Mouse (Mus musculus) kidney, embryonic 15.5 days (tissue): ENCODE results near the gene Clip1. TPM values are rescaled to one million over a fixed set of nuclear protein-coding genes. Genes with fewer than 3 reads are reported as not detected.

Experiments
- ATAC-seq: fragments of 200-750 bp; cut with Nextera tagmentation; replicated peaks from 2 replicates; pipeline ENCODE4 v1.8.0; 2017; ENCODE audit warnings: moderate TSS enrichment; ENCODE audit not compliant: low FRiP score
- H3K27ac ChIP-seq: fragments of 300-500 bp; sonication (generic); 2 replicates; pipeline ENCODE4 v1.5.1; 2015; ENCODE audit warnings: mild to moderate bottlenecking, inconsistent platforms
- H3K27me3 ChIP-seq: fragments of 300-500 bp; sonication (generic); 2 replicates; pipeline ENCODE4 v1.6.1; 2015; ENCODE audit warnings: inconsistent platforms
- H3K36me3 ChIP-seq: fragments of 300-500 bp; sonication (generic); 2 replicates; pipeline ENCODE4 v1.6.1; 2015; ENCODE audit warnings: inconsistent platforms
- H3K4me1 ChIP-seq: fragments of 300-500 bp; sonication (generic); 2 replicates; pipeline ENCODE4 v1.6.1; 2015; ENCODE audit warnings: inconsistent platforms
- H3K4me2 ChIP-seq: fragments of 300-500 bp; sonication (generic); 2 replicates; pipeline ENCODE4 v1.6.1; 2015; ENCODE audit warnings: moderate library complexity, mild to moderate bottlenecking, inconsistent platforms
- H3K4me3 ChIP-seq: fragments of 300-500 bp; sonication (generic); replicated peaks from 2 replicates; pipeline ENCODE4 v1.5.1; 2015; ENCODE audit warnings: mild to moderate bottlenecking, inconsistent platforms
- H3K9ac ChIP-seq: fragments of 300-500 bp; sonication (generic); 2 replicates; pipeline ENCODE4 v1.6.1; 2015; ENCODE audit warnings: mild to moderate bottlenecking, inconsistent platforms
- H3K9me3 ChIP-seq: fragments of 300-500 bp; sonication (generic); replicated peaks from 2 replicates; pipeline ENCODE4 v1.6.1; 2016; ENCODE audit warnings: inconsistent platforms
- WGBS: fragments of 180-500 bp; shearing (Covaris S2); methylation state at CpG from one replicate; pipeline ENCODE4 v1.1.7; 2015; ENCODE audit warnings: mixed read lengths; 5-methylcytosine and 5-hydroxymethylcytosine counted together
- polyA plus RNA-seq: library from polyadenylated mRNA; unstranded; fragments of >200 nt; fragmentation: Nextera tagmentation; extraction: Ambion mirVana; gene quantifications from 2 replicates; pipeline ENCODE4 v1.2.1, GENCODE M21; 2015

Gene Clip1
- polyA plus RNA-seq, 1 experiment from 2014 or later: 34.1 TPM

GRCm38 (mm10) chr5:123580043-123580442 is 104.4 kb downstream of the Clip1 start:
- Histone ChIP-seq H3K36me3 (peaks cover 58% of the 10 kb centered on the region), H3K9ac (no peak overlapping the region), H3K9me3 (no peaks in the 10 kb centered on the region), H3K27me3 (no peaks in the 10 kb centered on the region), H3K4me3 (no peak overlapping the region), H3K4me1 (no peaks in the 10 kb centered on the region), H3K27ac (no peak overlapping the region), H3K4me2 (no peak overlapping the region)
- no peak for ATAC-seq
- WGBS: 86% methylated on average over 6 of the region's 6 CpGs

GRCm38 (mm10) chr5:123576696-123577095 is 107.7 kb downstream of the Clip1 start:
- no peak for ATAC-seq

GRCm38 (mm10) chr5:123573362-123573761 is 111.1 kb downstream of the Clip1 start:
- 0 out of 2 replicates have a peak, but pooled peaks have one; percentile 19 for ATAC-seq
- H3K36me3 ChIP-seq: peaks cover 22% of the 10 kb centered on the region
- H3K9ac ChIP-seq: no peak overlapping the region
- no peaks in the 10 kb centered on the region for H3K9me3 ChIP-seq
- peaks cover 11% of the 10 kb centered on the region for H3K4me1 ChIP-seq
- WGBS: 67% methylated on average over 8 of the region's 8 CpGs
- no peaks in the 10 kb centered on the region for H3K27me3 ChIP-seq
- peak overlapping the region; percentile 88 for H3K4me2 ChIP-seq
- no peak overlapping the region for H3K27ac ChIP-seq
- peak overlapping the region; percentile 82 for H3K4me3 ChIP-seq

More at GRCm38 (mm10) chr5:123576696-123577095, 107.7 kb downstream of the Clip1 start:
- no peak overlapping the region for H3K4me3 ChIP-seq
- no peaks in the 10 kb centered on the region for H3K27me3 ChIP-seq
- WGBS: 85% methylated on average over 3 of the region's 3 CpGs
- no peak overlapping the region for H3K27ac ChIP-seq
- H3K36me3 ChIP-seq: peaks cover 40% of the 10 kb centered on the region
- peaks cover 7% of the 10 kb centered on the region for H3K4me1 ChIP-seq
- H3K9ac ChIP-seq: no peak overlapping the region
- no peaks in the 10 kb centered on the region for H3K9me3 ChIP-seq
- no peak overlapping the region for H3K4me2 ChIP-seq

GRCm38 (mm10) chr5:123572357-123573186 is 111.8 kb downstream of the Clip1 start, which contains the start of gene Vps33a:
Vps33a (minus strand) TSS chr5:123573038.
- Histone ChIP-seq H3K4me1 (peaks cover 11% of the 10 kb centered on the region), H3K27ac (peak within 1 kb of the TSS; percentile 61), H3K4me2 (peak within 1 kb of the TSS; percentile 88), H3K27me3 (no peaks in the 10 kb centered on the region), H3K4me3 (peak within 1 kb of the TSS; percentile 82), H3K9ac (peak within 1 kb of the TSS; percentile 69), H3K9me3 (no peaks in the 10 kb centered on the region), H3K36me3 (peaks cover 23% of the 10 kb centered on the region)
- peak; percentile 92 for ATAC-seq
- WGBS: under 1% methylated on average over 54 of the region's 54 CpGs

- Histone ChIP-seq H3K36me3 (peaks cover 94% of the 10 kb centered on the region), H3K4me2 (no peak overlapping the region), H3K27ac (no peak overlapping the region), H3K27me3 (no peaks in the 10 kb centered on the region), H3K4me3 (no peak overlapping the region), H3K4me1 (no peaks in the 10 kb centered on the region), H3K9ac (no peak overlapping the region), H3K9me3 (no peaks in the 10 kb centered on the region)
- ATAC-seq: no peak
- WGBS: 92% methylated on average over 11 of the region's 11 CpGs
These were observed 123.3 kb downstream of the Clip1 start for GRCm38 (mm10) chr5:123561128-123561527.

- no peaks in the 10 kb centered on the region for H3K27me3 ChIP-seq
- H3K36me3 ChIP-seq: peaks cover 91% of the 10 kb centered on the region
- H3K9ac ChIP-seq: no peak overlapping the region
- H3K27ac ChIP-seq: no peak overlapping the region
- no peak overlapping the region for H3K4me2 ChIP-seq
- H3K9me3 ChIP-seq: no peaks in the 10 kb centered on the region
- no peak overlapping the region for H3K4me3 ChIP-seq
- WGBS: 91% methylated on average over 8 of the region's 8 CpGs
- ATAC-seq: no peak
- H3K4me1 ChIP-seq: no peaks in the 10 kb centered on the region
These were observed 124.8 kb downstream of the Clip1 start for GRCm38 (mm10) chr5:123559588-123559987.

GRCm38 (mm10) chr5:123556451-123556850 is 128.0 kb downstream of the Clip1 start:
- H3K4me1 ChIP-seq: no peaks in the 10 kb centered on the region
- 72% methylated on average over 2 of the region's 2 CpGs for WGBS
- peaks cover 62% of the 10 kb centered on the region for H3K36me3 ChIP-seq
- H3K27me3 ChIP-seq: no peaks in the 10 kb centered on the region
- H3K4me2 ChIP-seq: no peak overlapping the region
- no peaks in the 10 kb centered on the region for H3K9me3 ChIP-seq
- no peak for ATAC-seq
- no peak overlapping the region for H3K9ac ChIP-seq
- H3K27ac ChIP-seq: no peak overlapping the region
- no peak overlapping the region for H3K4me3 ChIP-seq

- peaks cover 54% of the 10 kb centered on the region for H3K36me3 ChIP-seq
- WGBS: 92% methylated on average over 7 of the region's 7 CpGs
- no peaks in the 10 kb centered on the region for H3K9me3 ChIP-seq
- H3K4me2 ChIP-seq: no peak overlapping the region
- no peak for ATAC-seq
- H3K27me3 ChIP-seq: no peaks in the 10 kb centered on the region
- no peak overlapping the region for H3K4me3 ChIP-seq
- no peak overlapping the region for H3K27ac ChIP-seq
- no peaks in the 10 kb centered on the region for H3K4me1 ChIP-seq
- H3K9ac ChIP-seq: no peak overlapping the region
These were observed 128.7 kb downstream of the Clip1 start for GRCm38 (mm10) chr5:123555693-123556092.

GRCm38 (mm10) chr5:123533801-123534200 is 150.6 kb downstream of the Clip1 start:
- Histone ChIP-seq H3K9me3 (no peaks in the 10 kb centered on the region), H3K9ac (no peak overlapping the region), H3K4me2 (no peak overlapping the region), H3K4me3 (no peak overlapping the region), H3K4me1 (no peaks in the 10 kb centered on the region), H3K27me3 (no peaks in the 10 kb centered on the region), H3K36me3 (peaks cover 86% of the 10 kb centered on the region), H3K27ac (no peak overlapping the region)
- whole genome bisulfite sequencing: 94% methylated on average over 10 of the region's 10 CpGs
- ATAC-seq: no peak

- Histone ChIP-seq H3K4me1 (no peaks in the 10 kb centered on the region), H3K27me3 (no peaks in the 10 kb centered on the region), H3K36me3 (peaks cover 71% of the 10 kb centered on the region), H3K4me3 (no peak overlapping the region), H3K9ac (no peak overlapping the region), H3K4me2 (no peak overlapping the region), H3K27ac (no peak overlapping the region), H3K9me3 (no peaks in the 10 kb centered on the region)
- ATAC-seq: no peak
- WGBS: 92% methylated on average over 8 of the region's 8 CpGs
These were observed 154.4 kb downstream of the Clip1 start for GRCm38 (mm10) chr5:123530056-123530455.

GRCm38 (mm10) chr5:123528641-123529040 is 155.8 kb downstream of the Clip1 start:
- peaks cover 58% of the 10 kb centered on the region for H3K36me3 ChIP-seq
- no peaks in the 10 kb centered on the region for H3K9me3 ChIP-seq
- no peak overlapping the region for H3K4me3 ChIP-seq
- H3K27ac ChIP-seq: no peak overlapping the region
- ATAC-seq: no peak
- no peak overlapping the region for H3K9ac ChIP-seq
- no peak overlapping the region for H3K4me2 ChIP-seq
- peaks cover 5% of the 10 kb centered on the region for H3K4me1 ChIP-seq
- 81% methylated on average over 7 of the region's 7 CpGs for WGBS
- no peaks in the 10 kb centered on the region for H3K27me3 ChIP-seq
